Mouse (Mus musculus) testis, adult 2 months (tissue): Measurements from ENCODE around the gene Nos1ap. TPM values are rescaled to one million over a fixed set of nuclear protein-coding genes. Genes with fewer than 3 reads are reported as not detected.

Source experiments
- H3K27ac ChIP-seq: fragments of 200-500 bp; 2 replicates; pipeline ENCODE4 v1.5.1; 2012; ENCODE audit warnings: low read depth, low read length; ENCODE audit not compliant: control insufficient read depth, insufficient read depth
- H3K27me3 ChIP-seq: fragments of 200-500 bp; 2 replicates; pipeline ENCODE4 v1.6.1; 2012; ENCODE audit warnings: mild to moderate bottlenecking, low read length, moderate library complexity; ENCODE audit not compliant: control insufficient read depth, insufficient read depth
- H3K36me3 ChIP-seq: fragments of 200-500 bp; 2 replicates; pipeline ENCODE4 v1.6.1; 2012; ENCODE audit warnings: mild to moderate bottlenecking, low read length; ENCODE audit not compliant: control insufficient read depth, insufficient read depth
- H3K4me1 ChIP-seq: fragments of 200-500 bp; 2 replicates; pipeline ENCODE4 v1.6.1; 2012; ENCODE audit warnings: low read length; ENCODE audit not compliant: control insufficient read depth, insufficient read depth
- H3K4me3 ChIP-seq: fragments of 200-500 bp; 2 replicates; pipeline ENCODE4 v1.5.1; 2012; ENCODE audit warnings: low read depth, mild to moderate bottlenecking, low read length, moderate library complexity, mixed read lengths; ENCODE audit not compliant: control insufficient read depth
- CTCF ChIP-seq: fragments of 200-500 bp; IDR thresholded peaks from 2 replicates; pipeline ENCODE4 v1.5.1; 2012; ENCODE audit warnings: low read depth, mild to moderate bottlenecking, inconsistent platforms, low read length, moderate library complexity; ENCODE audit not compliant: control insufficient read depth, insufficient read depth, insufficient replicate concordance
- POLR2A ChIP-seq: fragments of 200-500 bp; IDR thresholded peaks from 2 replicates; pipeline ENCODE4 v1.6.1; 2012; ENCODE audit warnings: low read depth, mild to moderate bottlenecking, inconsistent platforms, low read length, moderate library complexity; ENCODE audit not compliant: control insufficient read depth
- polyA plus RNA-seq: library from polyadenylated mRNA; depleted of rRNA; stranded (reverse); fragments of >200 nt; gene quantifications from 2 replicates; pipeline ENCODE4 v1.2.3, GENCODE M21; 2012

Gene Nos1ap
- polyA plus RNA-seq, 1 experiment: 2.1 TPM

GRCm38 (mm10) chr1:170505107-170505506 lies 84.6 kb downstream of the Nos1ap start:
- no peak overlapping the region for H3K4me3 ChIP-seq
- no peaks in the 10 kb centered on the region for H3K4me1 ChIP-seq
- TF ChIP-seq CTCF: no peak
- no peak overlapping the region for H3K27ac ChIP-seq
- no peaks in the 10 kb centered on the region for H3K27me3 ChIP-seq
- no peaks in the 10 kb centered on the region for H3K36me3 ChIP-seq

DNA sequence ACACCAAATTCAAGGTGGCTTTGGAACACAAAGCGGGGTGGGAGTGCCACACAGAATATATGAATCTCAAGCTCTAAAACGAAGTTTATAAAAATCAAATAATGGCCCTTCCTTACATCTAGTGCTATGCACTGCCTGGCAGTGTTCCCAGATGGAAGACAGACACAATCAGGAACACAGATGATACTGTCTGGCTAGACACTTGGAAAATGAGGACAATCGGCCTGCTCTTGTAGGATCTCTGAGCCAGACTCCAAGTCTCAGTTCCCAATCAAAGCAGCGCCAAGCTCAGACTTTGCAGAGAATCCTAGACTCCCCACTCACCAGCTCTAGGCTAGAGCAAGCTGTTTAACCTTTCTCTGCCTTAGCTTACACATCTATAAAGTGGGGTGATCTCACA lies 85.3 kb downstream of the Nos1ap start:
- no peaks in the 10 kb centered on the region for H3K4me1 ChIP-seq
- H3K36me3 ChIP-seq: no peaks in the 10 kb centered on the region
- H3K27me3 ChIP-seq: no peaks in the 10 kb centered on the region
- TF ChIP-seq POLR2A: no peak
- H3K27ac ChIP-seq: no peak overlapping the region
- no peak overlapping the region for H3K4me3 ChIP-seq

DNA sequence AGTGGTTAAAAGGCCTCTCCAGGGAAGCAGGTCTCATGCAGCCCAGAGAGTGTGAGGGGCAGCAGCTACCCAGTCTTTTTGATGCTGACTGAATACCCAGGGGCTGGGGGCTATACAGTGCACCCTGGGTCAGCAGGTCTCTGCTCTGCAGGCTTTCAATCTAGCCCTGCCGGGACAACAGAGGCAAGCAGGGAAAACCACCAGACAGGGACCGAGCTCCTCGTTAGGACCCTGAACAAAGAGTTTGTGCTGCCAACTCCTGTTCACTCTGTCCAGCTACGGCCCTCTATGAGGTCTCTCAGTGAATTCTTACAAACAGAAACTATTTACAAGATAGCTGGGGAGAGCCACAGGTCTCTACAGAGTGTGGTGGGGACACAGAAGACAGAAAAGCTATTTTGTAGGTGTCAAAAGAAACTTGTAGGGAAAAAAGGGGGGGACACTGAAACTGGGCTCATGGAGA lies 86.4 kb downstream of the Nos1ap start:
- Histone ChIP-seq H3K27me3 (no peaks in the 10 kb centered on the region), H3K27ac (no peak overlapping the region), H3K4me3 (no peak overlapping the region), H3K4me1 (no peaks in the 10 kb centered on the region), H3K36me3 (no peaks in the 10 kb centered on the region)
- TF ChIP-seq POLR2A (no peak), CTCF (no peak)

- Histone ChIP-seq H3K4me3 (no peak overlapping the region), H3K36me3 (no peaks in the 10 kb centered on the region), H3K4me1 (no peaks in the 10 kb centered on the region), H3K27ac (no peak overlapping the region), H3K27me3 (no peaks in the 10 kb centered on the region)
- TF ChIP-seq POLR2A (no peak), CTCF (no peak)
These were observed 87.0 kb downstream of the Nos1ap start for GRCm38 (mm10) chr1:170502491-170503276.

- Histone ChIP-seq H3K27ac (no peak overlapping the region), H3K4me1 (no peaks in the 10 kb centered on the region), H3K36me3 (no peaks in the 10 kb centered on the region), H3K27me3 (no peaks in the 10 kb centered on the region), H3K4me3 (no peak overlapping the region)
- TF ChIP-seq CTCF (no peak), POLR2A (no peak)
These were observed 87.7 kb downstream of the Nos1ap start for GRCm38 (mm10) chr1:170501970-170502369.

DNA sequence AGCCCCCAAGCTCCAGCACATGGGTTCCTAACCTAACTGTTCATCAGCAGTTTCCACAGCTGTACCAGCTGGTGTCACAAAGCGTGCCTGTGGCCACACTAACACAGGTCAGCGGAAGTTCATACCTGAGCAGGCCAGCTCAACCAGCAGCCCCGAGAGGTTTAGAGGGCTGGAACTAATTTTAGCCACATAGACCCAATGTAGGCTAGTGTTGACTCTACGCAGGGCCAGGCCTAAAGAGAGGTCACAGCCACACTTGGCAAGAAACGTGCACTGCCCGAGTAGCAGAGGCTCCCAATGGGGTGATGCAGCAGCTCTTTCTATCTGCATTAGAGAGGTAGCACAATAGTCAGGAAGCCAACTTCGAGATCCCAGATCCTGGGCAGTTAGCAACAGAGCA lies 88.1 kb downstream of the Nos1ap start:
- H3K4me1 ChIP-seq: no peaks in the 10 kb centered on the region
- TF ChIP-seq CTCF: no peak
- no peak for TF ChIP-seq POLR2A
- no peak overlapping the region for H3K4me3 ChIP-seq
- no peaks in the 10 kb centered on the region for H3K36me3 ChIP-seq
- no peak overlapping the region for H3K27ac ChIP-seq
- no peaks in the 10 kb centered on the region for H3K27me3 ChIP-seq

DNA sequence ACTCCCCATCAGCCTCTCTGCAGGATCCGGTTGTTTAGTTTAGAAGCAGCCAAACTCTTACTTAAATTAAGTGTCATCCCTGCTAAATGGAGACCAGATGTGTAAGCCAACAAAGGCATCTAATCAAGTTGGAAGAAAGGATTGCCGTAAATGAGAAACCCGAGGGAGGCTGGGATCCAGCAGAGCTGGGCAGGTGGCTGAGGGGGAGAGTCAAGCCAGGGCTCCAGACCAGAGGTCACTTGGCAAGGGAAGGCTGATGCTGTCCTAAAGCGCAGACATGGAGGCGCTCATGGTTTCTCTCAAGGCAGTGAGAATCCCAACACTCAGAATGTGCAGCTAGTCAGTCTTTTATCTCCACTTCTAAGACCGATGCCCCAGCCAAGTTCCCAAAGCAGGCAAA lies 89.8 kb downstream of the Nos1ap start:
- no peak overlapping the region for H3K4me3 ChIP-seq
- H3K27ac ChIP-seq: no peak overlapping the region
- TF ChIP-seq CTCF (no peak), POLR2A (no peak)
- H3K36me3 ChIP-seq: no peaks in the 10 kb centered on the region
- H3K4me1 ChIP-seq: no peaks in the 10 kb centered on the region
- H3K27me3 ChIP-seq: no peaks in the 10 kb centered on the region

DNA sequence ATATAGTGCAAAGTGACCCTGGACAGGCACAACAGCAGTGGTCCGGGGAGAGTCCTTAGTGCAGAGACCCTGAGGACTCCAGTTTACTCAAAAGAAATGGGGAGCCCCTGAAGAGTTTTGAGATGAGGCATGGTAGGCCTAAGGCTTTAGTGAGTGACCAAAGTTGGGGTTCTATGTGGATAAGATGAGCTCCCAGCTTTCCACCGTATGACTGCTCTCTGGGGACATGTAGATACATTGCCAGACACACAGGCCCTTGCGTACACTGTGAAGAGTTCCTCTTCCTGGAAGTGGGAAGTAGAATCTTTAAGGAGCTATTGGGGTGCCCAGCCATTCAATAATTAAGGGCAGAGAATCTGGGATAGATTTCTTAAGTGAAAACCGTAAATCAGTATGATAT lies 90.2 kb downstream of the Nos1ap start:
- no peak for TF ChIP-seq CTCF
- TF ChIP-seq POLR2A: no peak
- Histone ChIP-seq H3K27ac (no peak overlapping the region), H3K36me3 (no peaks in the 10 kb centered on the region), H3K4me1 (no peaks in the 10 kb centered on the region), H3K4me3 (no peak overlapping the region), H3K27me3 (no peaks in the 10 kb centered on the region)
